In the genomic region with DNA sequence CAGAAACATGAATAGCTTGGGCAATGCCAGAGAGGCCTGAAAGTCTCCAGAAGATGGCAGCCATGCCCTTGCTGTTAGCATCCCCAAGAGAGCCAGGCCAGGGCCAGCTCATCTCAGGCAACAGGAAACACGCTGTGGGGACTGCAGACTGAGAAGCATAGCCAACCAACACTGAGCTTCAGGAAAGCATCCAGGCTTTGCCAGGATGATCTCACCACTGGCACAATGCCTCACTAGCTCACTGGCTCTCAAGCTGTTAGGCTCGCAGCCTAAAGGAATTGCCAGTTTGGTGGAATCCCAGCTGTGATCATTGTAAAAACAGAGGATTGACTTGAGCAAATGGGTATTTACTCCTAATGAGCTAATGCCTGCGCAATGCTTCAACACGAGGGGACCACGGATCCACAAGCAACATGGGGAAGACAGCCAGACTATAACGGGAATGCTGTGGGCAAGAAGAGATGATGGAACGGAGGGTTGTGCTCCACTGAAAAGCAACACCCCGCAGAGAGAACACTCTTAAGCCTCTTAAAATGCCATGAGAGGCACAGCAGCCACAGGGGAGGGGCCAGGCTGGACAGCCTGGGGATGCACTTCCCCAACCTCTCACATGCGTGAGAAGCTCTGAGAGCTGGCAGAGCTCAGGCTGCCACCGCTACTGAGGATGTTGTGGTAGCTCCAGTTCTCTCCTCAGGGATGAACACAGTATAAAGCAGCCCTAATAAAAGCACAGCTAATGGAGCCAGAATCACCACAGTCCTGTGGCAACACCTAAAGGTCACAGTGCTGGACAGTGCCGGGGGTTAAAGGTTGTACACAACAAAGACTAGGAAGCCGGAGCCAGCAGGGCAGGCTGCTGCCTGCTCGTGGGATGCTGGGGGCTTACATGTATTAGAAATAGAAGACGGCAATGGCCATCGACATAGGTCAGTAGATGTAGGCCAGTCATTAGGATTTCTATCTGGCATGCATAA, we compare ENCODE assay signal across 10 mouse cellular contexts. TPM values are rescaled to one million over a fixed set of nuclear protein-coding genes. Genes with fewer than 3 reads are reported as not detected.
A peak's percentile ranks its signal among the peaks of the same experiment; 100 is the strongest.
DNase-seq lines count a peak whose midpoint lies in the region; ATAC-seq and TF ChIP-seq lines count a peak whose summit lies in the region.
"Had no signal": no experiment of that assay in that cellular context is flagged by ENCODE, and none has a peak within 500 bp of the region (broad histone marks: within the 10 kb centered on the region; RNA-seq: fewer than 3 reads in every experiment).

No protein-coding gene starts in this region.

- ATAC-seq in heart, embryonic 14.5 days (ENCODE audit: insufficient number of reproducible peaks, insufficient read depth, low FRiP score, low read depth), result peak; percentile 79
- ATAC-seq in erythroid progenitor cell, adult 5-6 weeks (replicated peaks; ENCODE audit: low FRiP score, poor library complexity, severe bottlenecking), result no peak

- peak overlapping the region; percentile 12 for H3K4me2 ChIP-seq in heart, embryonic 14.5 days (ENCODE audit: low read length)
- H3K4me2 ChIP-seq: limb, embryonic 12.5 days had no signal

- H3K9ac ChIP-seq in liver, adult 2 months (ENCODE audit: low read depth, low read length), result no peak overlapping the region
- H3K9ac ChIP-seq in heart, embryonic 14.5 days (ENCODE audit: low read length), result peak overlapping the region; percentile 12
- H3K9ac ChIP-seq: limb, embryonic 12.5 days had no signal

- DNase-seq in liver, adult 2 months (ENCODE audit: extremely low read depth, low read depth, low spot score), result peak; percentile 83
- DNase-seq in liver, result no peak
- DNase-seq in fibroblast of lung, adult 2 months (ENCODE audit: low read depth), result peak; percentile 98
- peak; percentile 97 for DNase-seq in layer of hippocampus, adult 9-10 months (ENCODE audit: low spot score)
- peak; percentile 95 for DNase-seq in lung, postnatal 10 days
- peak; percentile 82 for DNase-seq in right cerebral cortex, postnatal 4 days

- H3K4me1 ChIP-seq in liver, adult 2 months (ENCODE audit: control insufficient read depth, insufficient read depth, low read length), result peaks cover 7% of the 10 kb centered on the region
- peaks cover 10 to 25% of the 10 kb centered on the region in 2 experiments for H3K4me1 ChIP-seq in heart, embryonic 14.5 days (ENCODE audit: control insufficient read depth in 2 of 2, insufficient read depth in 2 of 2, low read length in 2 of 2)

- H3K4me3 ChIP-seq in liver, adult 2 months (ENCODE audit: insufficient read depth, low read depth, low read length), result no peak overlapping the region
- H3K4me3 ChIP-seq in heart, embryonic 14.5 days (ENCODE audit: control insufficient read depth in 1 of 2, insufficient read depth in 1 of 2, low read depth in 1 of 2, low read length in 2 of 2), result no peak overlapping the region
- H3K4me3 ChIP-seq: limb, embryonic 12.5 days had no signal

- TF ChIP-seq CTCF in liver, adult 2 months (IDR thresholded peaks at IDR 0.05; ENCODE audit: low read depth, low read length), result no peak

- H3K27ac ChIP-seq in liver, adult 2 months (replicated peaks; ENCODE audit: insufficient read depth, low read depth, low read length), result no peak overlapping the region
- H3K27ac ChIP-seq in heart, embryonic 14.5 days (replicated peaks in 1 of 2; ENCODE audit: control insufficient read depth in 1 of 2, insufficient read depth in 1 of 2, low read depth in 2 of 2, low read length in 2 of 2), result peak overlapping the region; percentile 79 to 80
- H3K27ac ChIP-seq: limb, embryonic 12.5 days had no signal

- no peak for TF ChIP-seq POLR2A in liver, adult 2 months (IDR thresholded peaks at IDR 0.05; ENCODE audit: extremely low read depth, insufficient read depth, low read length)

- H3K79me2 ChIP-seq in liver, adult 2 months (ENCODE audit: control insufficient read depth, insufficient read depth, low read length), result no peaks in the 10 kb centered on the region

- WGBS in liver, adult 2 months, result 50% methylated on average over 15 of the region's 15 CpGs
- WGBS in heart, embryonic 14.5 days, result 48% methylated on average over 15 of the region's 15 CpGs

- H3K9me3 ChIP-seq in heart, embryonic 14.5 days (ENCODE audit: control insufficient read depth, low read length), result no peaks in the 10 kb centered on the region
- H3K9me3 ChIP-seq: G1E; limb, embryonic 12.5 days had no signal

- no peaks in the 10 kb centered on the region for H3K36me3 ChIP-seq in liver, adult 2 months (ENCODE audit: control insufficient read depth, insufficient read depth, low read length)
- peaks cover 43% of the 10 kb centered on the region for H3K36me3 ChIP-seq in heart, embryonic 14.5 days (ENCODE audit: control insufficient read depth, insufficient read depth, low read length)

- H3K27me3 ChIP-seq in liver, adult 2 months (ENCODE audit: control insufficient read depth, insufficient read depth, low read length), result no peaks in the 10 kb centered on the region
- H3K27me3 ChIP-seq in heart, embryonic 14.5 days (ENCODE audit: control insufficient read depth, insufficient read depth, low read length), result no peaks in the 10 kb centered on the region
- H3K27me3 ChIP-seq: limb, embryonic 12.5 days had no signal

RNA-seq across cellular contexts. Expression of gene Cabin1, which starts 59.6 kb away (rescaled TPM):
- total RNA-seq in liver, adult 2 months (2014; rRNA removed), result 7.8 and 12.7 TPM in 2 replicates
- 7.7 and 10.1 TPM in 2 replicates for polyA plus RNA-seq in liver, adult 2 months (2012; rRNA removed)
- polyA plus RNA-seq in heart, embryonic 14.5 days (2014; fragmentation: Nextera tagmentation; extraction: Ambion mirVana), result 27.0 and 30.8 TPM in 2 replicates
- 108 and 136 TPM in 2 replicates for total RNA-seq in erythroid progenitor cell, adult 5-6 weeks (2015; ENCODE audit: low replicate concordance)
- total RNA-seq in erythroid progenitor cell, adult 5-6 weeks (2017; ENCODE audit: low replicate concordance), result 115 and 143 TPM in 2 replicates
